Mouse (Mus musculus) CH12.LX (cell line): ENCODE measurements around the gene Gpx4. TPM values are rescaled to one million over a fixed set of nuclear protein-coding genes. Genes with fewer than 3 reads are reported as not detected.

Experiments
- DNase-seq: peaks from one replicate; pipeline ENCODE4 v3.0.0-alpha.2; 2013; ENCODE audit errors: extremely low read depth
- H3K27ac ChIP-seq: 2 replicates; pipeline ENCODE4 v1.5.1; 2012; ENCODE audit warnings: low read depth, mild to moderate bottlenecking, control low read depth, moderate library complexity; ENCODE audit not compliant: insufficient read depth
- H3K27me3 ChIP-seq: replicated peaks from 2 replicates; pipeline ENCODE3; 2012; ENCODE audit warnings: inconsistent platforms
- H3K36me3 ChIP-seq, 2 experiments: replicated peaks in 1 of 2; 2 replicates each; pipeline versions ENCODE3 to v1.6.1; 2012; ENCODE audit warnings: inconsistent platforms in 1 of 2, low read length in 1 of 2, mild to moderate bottlenecking in 1 of 2, mixed read lengths in 1 of 2, moderate library complexity in 1 of 2; ENCODE audit not compliant: control insufficient read depth in 1 of 2, insufficient read depth in 1 of 2
- H3K4me1 ChIP-seq, 2 experiments: 2 replicates each; pipeline ENCODE4 v1.6.1; 2012; ENCODE audit warnings: inconsistent platforms in 1 of 2, moderate library complexity in 1 of 2; ENCODE audit not compliant: insufficient read depth in 2 of 2, control insufficient read depth in 1 of 2
- H3K4me2 ChIP-seq: 2 replicates; pipeline ENCODE4 v1.6.1; 2012; ENCODE audit warnings: low read depth, mild to moderate bottlenecking, control low read depth; ENCODE audit not compliant: poor library complexity, insufficient read depth, severe bottlenecking
- H3K4me3 ChIP-seq, 3 experiments: fragments of 150-350 bp in 1 of 3; sonication (generic) in 1 of 3; replicated peaks in 1 of 3; 2 replicates each; pipeline versions ENCODE3 to v1.5.1; 2011 to 2012; ENCODE audit warnings: low read depth in 2 of 3, low read length in 2 of 3, mild to moderate bottlenecking in 2 of 3, moderate library complexity in 2 of 3, control low read depth in 1 of 3, improper control_type of control experiment in 1 of 3, inconsistent platforms in 1 of 3, mixed read lengths in 1 of 3; ENCODE audit not compliant: poor library complexity in 1 of 3
- H3K79me2 ChIP-seq: replicated peaks from 2 replicates; pipeline ENCODE4 v1.6.1; 2012; ENCODE audit warnings: mild to moderate bottlenecking, moderate library complexity; ENCODE audit not compliant: control insufficient read depth, poor library complexity, insufficient read depth, severe bottlenecking; ENCODE audit errors: extremely low read depth
- H3K9ac ChIP-seq: 2 replicates; pipeline ENCODE4 v1.6.1; 2012; ENCODE audit warnings: low read depth, mild to moderate bottlenecking, control low read depth, moderate library complexity; ENCODE audit not compliant: insufficient read depth
- H3K9me3 ChIP-seq: replicated peaks from 2 replicates; pipeline ENCODE3; 2012; ENCODE audit warnings: low read length, inconsistent platforms, mixed read lengths
- BHLHE40 ChIP-seq: IDR thresholded peaks from 2 replicates; pipeline ENCODE4 v1.6.1; 2011; ENCODE audit warnings: mild to moderate bottlenecking, low read depth, low read length, improper control_type of control experiment
- CHD1 ChIP-seq: IDR thresholded peaks from 2 replicates; pipeline ENCODE4 v1.6.1; 2012; ENCODE audit warnings: low read depth, low read length, improper control_type of control experiment, inconsistent platforms
- CHD2 ChIP-seq: IDR thresholded peaks from 2 replicates; pipeline ENCODE4 v1.6.1; 2011; ENCODE audit warnings: low read length, improper control_type of control experiment
- CTCF ChIP-seq, 2 experiments: IDR thresholded peaks in 1 of 2; conservative IDR thresholded peaks in 1 of 2; 2 replicates each; pipeline ENCODE4 v1.5.1; 2011 to 2012; ENCODE audit warnings: low read depth in 2 of 2, low read length in 2 of 2, improper control_type of control experiment in 1 of 2, inconsistent platforms in 1 of 2, mild to moderate bottlenecking in 1 of 2, moderate library complexity in 1 of 2
- E2F4 ChIP-seq: IDR thresholded peaks from 2 replicates; pipeline ENCODE4 v1.6.1; 2011; ENCODE audit warnings: low read depth, low read length, improper control_type of control experiment; ENCODE audit not compliant: insufficient replicate concordance
- ELF1 ChIP-seq: IDR thresholded peaks from 2 replicates; pipeline ENCODE4 v1.6.1; 2014; ENCODE audit warnings: low read depth, mild to moderate bottlenecking, inconsistent platforms, low read length, improper control_type of control experiment
- EP300 ChIP-seq: IDR thresholded peaks from 2 replicates; pipeline ENCODE4 v1.6.1; 2011; ENCODE audit warnings: low read length, improper control_type of control experiment
- ETS1 ChIP-seq: conservative IDR thresholded peaks from 2 replicates; pipeline ENCODE4 v1.6.1; 2012; ENCODE audit warnings: low read depth, mild to moderate bottlenecking, inconsistent platforms, low read length, improper control_type of control experiment, moderate library complexity
- GABPA ChIP-seq: IDR thresholded peaks from 2 replicates; pipeline ENCODE4 v1.6.1; 2012; ENCODE audit warnings: low read depth, low read length, improper control_type of control experiment, inconsistent platforms; ENCODE audit not compliant: insufficient replicate concordance
- HCFC1 ChIP-seq: IDR thresholded peaks from 2 replicates; pipeline ENCODE4 v1.6.1; 2012; ENCODE audit warnings: low read depth, mild to moderate bottlenecking, inconsistent platforms, low read length, improper control_type of control experiment
- IRF4 ChIP-seq: IDR thresholded peaks from 2 replicates; pipeline ENCODE4 v1.6.1; 2014; ENCODE audit warnings: low read depth, mild to moderate bottlenecking, inconsistent platforms, low read length, improper control_type of control experiment
- JUN ChIP-seq: IDR thresholded peaks from 2 replicates; pipeline ENCODE4 v1.6.1; 2011; ENCODE audit warnings: low read depth, mild to moderate bottlenecking, low read length, improper control_type of control experiment, moderate library complexity; ENCODE audit not compliant: insufficient read depth
- JUND ChIP-seq: conservative IDR thresholded peaks from 2 replicates; pipeline ENCODE4 v1.6.1; 2011; ENCODE audit warnings: low read depth, low read length, improper control_type of control experiment
- KAT2A ChIP-seq: IDR thresholded peaks from 2 replicates; pipeline ENCODE4 v1.6.1; 2012; ENCODE audit warnings: low read length, improper control_type of control experiment, inconsistent platforms; ENCODE audit not compliant: insufficient replicate concordance
- MAFK ChIP-seq: IDR thresholded peaks from 2 replicates; pipeline ENCODE4 v1.6.1; 2011; ENCODE audit warnings: low read length, improper control_type of control experiment; ENCODE audit not compliant: insufficient replicate concordance
- MAX ChIP-seq: IDR thresholded peaks from 2 replicates; pipeline ENCODE4 v1.6.1; 2011; ENCODE audit warnings: low read length, improper control_type of control experiment
- MAZ ChIP-seq: IDR thresholded peaks from 2 replicates; pipeline ENCODE4 v1.6.1; 2012; ENCODE audit warnings: low read depth, mild to moderate bottlenecking, inconsistent platforms, low read length, improper control_type of control experiment, moderate library complexity
- MEF2A ChIP-seq: IDR thresholded peaks from 2 replicates; pipeline ENCODE4 v1.6.1; 2014; ENCODE audit warnings: low read depth, mild to moderate bottlenecking, inconsistent platforms, low read length, improper control_type of control experiment, borderline replicate concordance
- MXI1 ChIP-seq: IDR thresholded peaks from 2 replicates; pipeline ENCODE4 v1.6.1; 2011; ENCODE audit warnings: mild to moderate bottlenecking, low read depth, low read length, improper control_type of control experiment
- MYC ChIP-seq: IDR thresholded peaks from 2 replicates; pipeline ENCODE4 v1.6.1; 2011; ENCODE audit warnings: low read depth, mild to moderate bottlenecking, improper control_type of control experiment, low read length
- NELFE ChIP-seq: IDR thresholded peaks from 2 replicates; pipeline ENCODE4 v1.6.1; 2011; ENCODE audit warnings: low read depth, low read length, improper control_type of control experiment
- NRF1 ChIP-seq: IDR thresholded peaks from 2 replicates; pipeline ENCODE4 v1.6.1; 2014; ENCODE audit warnings: low read depth, mild to moderate bottlenecking, inconsistent platforms, low read length, improper control_type of control experiment, moderate library complexity
- PAX5 ChIP-seq: IDR thresholded peaks from 2 replicates; pipeline ENCODE4 v1.6.1; 2012; ENCODE audit warnings: low read length, inconsistent platforms, mixed read lengths
- POLR2A ChIP-seq: IDR thresholded peaks from 2 replicates; pipeline ENCODE4 v1.6.1; 2011; ENCODE audit warnings: low read depth, mild to moderate bottlenecking, improper control_type of control experiment, low read length
- POLR2AphosphoS2 ChIP-seq: IDR thresholded peaks from 2 replicates; pipeline ENCODE4 v1.6.1; 2011; ENCODE audit warnings: low read depth, low read length, improper control_type of control experiment
- RAD21 ChIP-seq: IDR thresholded peaks from 2 replicates; pipeline ENCODE4 v1.6.1; 2011; ENCODE audit warnings: low read depth, mild to moderate bottlenecking, low read length, improper control_type of control experiment, moderate library complexity
- RCOR1 ChIP-seq: conservative IDR thresholded peaks from 2 replicates; pipeline ENCODE4 v1.6.1; 2012; ENCODE audit warnings: low read depth, mild to moderate bottlenecking, inconsistent platforms, low read length, improper control_type of control experiment
- SIN3A ChIP-seq: IDR thresholded peaks from 2 replicates; pipeline ENCODE4 v1.6.1; 2012; ENCODE audit warnings: low read length, improper control_type of control experiment, inconsistent platforms
- SMC3 ChIP-seq: IDR thresholded peaks from 2 replicates; pipeline ENCODE4 v1.6.1; 2011; ENCODE audit warnings: low read depth, low read length, improper control_type of control experiment
- TBP ChIP-seq: conservative IDR thresholded peaks from 2 replicates; pipeline ENCODE4 v1.6.1; 2011; ENCODE audit warnings: low read depth, low read length, improper control_type of control experiment
- TCF12 ChIP-seq: IDR thresholded peaks from 2 replicates; pipeline ENCODE4 v1.6.1; 2014; ENCODE audit warnings: low read depth, mild to moderate bottlenecking, inconsistent platforms, low read length, improper control_type of control experiment
- UBTF ChIP-seq: IDR thresholded peaks from 2 replicates; pipeline ENCODE4 v1.6.1; 2012; ENCODE audit warnings: low read depth, mild to moderate bottlenecking, inconsistent platforms, low read length, improper control_type of control experiment, moderate library complexity
- USF1 ChIP-seq: IDR thresholded peaks from 2 replicates; pipeline ENCODE4 v1.6.1; 2014; ENCODE audit warnings: low read depth, mild to moderate bottlenecking, inconsistent platforms, low read length, improper control_type of control experiment
- USF2 ChIP-seq: conservative IDR thresholded peaks from 2 replicates; pipeline ENCODE4 v1.6.1; 2011; ENCODE audit warnings: low read depth, low read length, improper control_type of control experiment
- ZC3H11A ChIP-seq: IDR thresholded peaks from 2 replicates; pipeline ENCODE4 v1.6.1; 2012; ENCODE audit warnings: low read depth, mild to moderate bottlenecking, inconsistent platforms, low read length, improper control_type of control experiment
- ZKSCAN1 ChIP-seq: IDR thresholded peaks from 2 replicates; pipeline ENCODE4 v1.6.1; 2012; ENCODE audit warnings: low read depth, inconsistent platforms, low read length, improper control_type of control experiment, borderline replicate concordance
- ZMIZ1 ChIP-seq: IDR thresholded peaks from 2 replicates; pipeline ENCODE4 v1.6.1; 2012; ENCODE audit warnings: low read depth, mild to moderate bottlenecking, inconsistent platforms, low read length, improper control_type of control experiment
- ZNF384 ChIP-seq: IDR thresholded peaks from 2 replicates; pipeline ENCODE4 v1.6.1; 2012; ENCODE audit warnings: low read depth, low read length, improper control_type of control experiment, inconsistent platforms
- dilution Hi-C: fragments of 300-500 bp; cut with MboI; formaldehyde crosslinking; loops from 2 replicates; pipeline ENCODE4 v1.14.3; 2020; ENCODE audit warnings: low sequenced_read_pairs; ENCODE audit not compliant: extremely low pct_unique_long_range_greater_than_20kb, extremely low pct_ligation_motif_present
- in situ Hi-C: fragments of 300-500 bp; cut with MboI; formaldehyde crosslinking; loops from 3 replicates; pipeline ENCODE4 v1.14.3; 2019; ENCODE audit warnings: low sequenced_read_pairs, low pct_ligation_motif_present, low pct_unique_long_range_greater_than_20kb, mixed read lengths
- polyA plus RNA-seq: library from polyadenylated mRNA; unstranded; fragments of >175 nt; gene quantifications from 2 replicates; pipeline ENCODE4 v1.2.1, GENCODE M21; 2012; ENCODE audit warnings: low read depth; ENCODE audit not compliant: insufficient read length
- total RNA-seq, 2 experiments: library from RNA; depleted of rRNA; stranded (reverse); fragments of 300-350 nt in 1 of 2; fragments of >200 nt in 1 of 2; gene quantifications; 2 replicates each; pipeline ENCODE4 v1.2.3; 2012 to 2014

The Gpx4 gene
- total and polyA plus RNA-seq, 3 experiments = 332 to 459 (median 386) TPM

DNA sequence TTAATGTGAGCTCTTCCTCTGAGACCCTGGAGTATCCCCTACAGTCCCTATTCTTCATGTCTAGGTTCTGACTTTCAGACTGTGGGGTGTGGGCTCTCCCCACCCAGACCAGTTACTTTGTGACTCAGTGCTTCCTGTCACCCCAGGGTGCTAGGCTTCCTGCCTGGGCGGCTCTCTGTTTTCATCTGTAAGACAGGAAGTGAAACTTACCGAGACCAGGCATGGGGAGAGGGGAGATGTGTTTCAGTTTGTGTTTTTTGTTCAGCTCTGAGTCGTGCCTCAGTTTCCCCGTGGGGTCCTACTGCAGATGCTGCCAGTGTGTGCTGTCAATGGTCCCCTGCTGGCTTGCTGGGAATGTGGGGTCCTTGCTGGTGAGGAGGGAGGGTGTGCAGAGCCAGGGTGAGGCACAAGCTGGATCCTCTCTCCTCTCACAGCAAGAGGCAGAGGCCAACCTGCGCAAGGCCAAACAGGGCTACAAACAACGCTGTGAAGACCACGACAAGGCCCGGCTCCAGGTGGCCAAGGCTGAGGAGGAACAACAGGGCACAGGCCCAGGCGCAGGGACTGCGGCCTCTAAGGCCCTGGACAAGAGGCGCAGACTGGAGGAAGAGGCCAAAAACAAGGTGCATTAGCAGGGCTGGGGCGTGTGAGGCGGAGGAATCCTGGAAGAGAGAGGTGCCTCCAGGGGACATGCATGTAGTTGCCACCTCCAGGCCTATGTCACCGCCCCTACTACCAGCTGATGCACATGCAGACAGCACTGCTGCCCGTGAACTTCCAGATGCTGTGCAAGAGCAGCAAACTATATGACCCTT, 22.5 kb upstream of the Gpx4 start:
- H3K79me2 ChIP-seq = no peaks in the 10 kb centered on the region
- H3K9ac ChIP-seq = peak overlapping the region; percentile 19
- in situ Hi-C loops = no loop called here
- H3K9me3 ChIP-seq = no peaks in the 10 kb centered on the region
- H3K4me2 ChIP-seq = peak overlapping the region; percentile 48
- H3K27me3 ChIP-seq = no peaks in the 10 kb centered on the region
- H3K36me3 ChIP-seq = peaks cover 64 to 84% of the 10 kb centered on the region in 2 experiments
- H3K4me3 ChIP-seq = peak overlapping the region in 2 of 3 experiments; percentile 34 to 37
- H3K4me1 ChIP-seq = peaks cover 27 to 36% of the 10 kb centered on the region in 2 experiments
- H3K27ac ChIP-seq = peak overlapping the region; percentile 97
- peak; percentile 76 for TF ChIP-seq BHLHE40
- no peak for TF ChIP-seq NRF1
- TF ChIP-seq MAX = peak; percentile 56; the same call in 1 of the 2 replicates
- no peak for TF ChIP-seq ZC3H11A
- TF ChIP-seq MXI1 = 0 out of 2 replicates have a peak, but pooled peaks have one; percentile 59
- TF ChIP-seq CTCF (conservative IDR thresholded peaks at IDR 0.05 in 1 of 2, IDR thresholded peaks at IDR 0.05 in 1 of 2; ENCODE audit: low read depth in 2 of 2, low read length in 2 of 2) = no peak
- no peak for TF ChIP-seq E2F4
- no peak for TF ChIP-seq ZKSCAN1
- TF ChIP-seq IRF4 = peak; percentile 98
- TF ChIP-seq ELF1 = peak; percentile 81
- TF ChIP-seq NELFE = no peak
- TF ChIP-seq ETS1 = peak; percentile 74
- TF ChIP-seq SMC3 = no peak; the same call in 1 of the 2 replicates
- no peak for TF ChIP-seq ZMIZ1
- peak; percentile 75 for TF ChIP-seq JUN
- no peak for TF ChIP-seq TBP
- TF ChIP-seq TCF12 = peak; percentile 77
- no peak for TF ChIP-seq POLR2AphosphoS2
- peak; percentile 94 for TF ChIP-seq EP300
- TF ChIP-seq RCOR1 = peak; percentile 79; the same call in 1 of the 2 replicates
- peak; percentile 56 for TF ChIP-seq CHD2
- peak; percentile 87 for TF ChIP-seq MAZ
- no peak for TF ChIP-seq KAT2A
- peak; percentile 82; the same call in 1 of the 2 replicates for TF ChIP-seq SIN3A
- TF ChIP-seq PAX5 = no peak
- TF ChIP-seq ZNF384 = peak; percentile 58
- TF ChIP-seq UBTF = peak; percentile 49; the same call in 1 of the 2 replicates
- TF ChIP-seq HCFC1 = peak; percentile 44
- 0 out of 2 replicates have a peak, but pooled peaks have one; percentile 76 for TF ChIP-seq CHD1
- no peak for TF ChIP-seq GABPA
- peak; percentile 53; the same call in 1 of the 2 replicates for TF ChIP-seq MYC
- no peak for TF ChIP-seq RAD21
- TF ChIP-seq USF1 = no peak
- TF ChIP-seq USF2 = no peak
- peak; percentile 72 for TF ChIP-seq JUND
- TF ChIP-seq MAFK = no peak
- peak; percentile 54; the same call in 1 of the 2 replicates for TF ChIP-seq MEF2A
- peak; percentile 41; the same call in 1 of the 2 replicates for TF ChIP-seq POLR2A
- TF ChIP-seq, all 38 proteins: peak for 21
- peak; percentile 74 for DNase-seq
- dilution Hi-C loops = no loop called here
